ENCODE assay signal across 21 mouse cellular contexts in genomic region chr7:141299175-141299574, GRCm38 (mm10). TPM values are rescaled to one million over a fixed set of nuclear protein-coding genes. Genes with fewer than 3 reads are reported as not detected.
A peak's percentile ranks its signal among the peaks of the same experiment; 100 is the strongest.
DNase-seq lines count a peak whose midpoint lies in the region; TF ChIP-seq lines count a peak whose summit lies in the region.
"Had no signal": no experiment of that assay in that cellular context is flagged by ENCODE, and none has a peak within 500 bp of the region (broad histone marks: within the 10 kb centered on the region; RNA-seq: fewer than 3 reads in every experiment).

No protein-coding gene starts in this region.

- no peak overlapping the region for H3K27ac ChIP-seq in cerebellum, adult 2 months (ENCODE audit: insufficient read depth, low read length)
- H3K27ac ChIP-seq: embryonic facial prominence, embryonic 13.5 days; forebrain, embryonic 13.5 days; heart, adult 2 months; heart, embryonic 15.5 days; hindbrain, embryonic 10.5 days; hindbrain, embryonic 14.5 days; intestine, embryonic 15.5 days had no signal

- intact Hi-C loops in left cerebral cortex, postnatal 4 days (cut with DNase I) = no loop called here

- no peaks in the 10 kb centered on the region; the same call in 1 of the 2 replicates for H3K27me3 ChIP-seq in cerebellum, adult 2 months (ENCODE audit: control insufficient read depth, insufficient read depth, low read length)

- no peak for TF ChIP-seq POLR2A in cerebellum, adult 2 months (IDR thresholded peaks at IDR 0.05; ENCODE audit: borderline replicate concordance, insufficient read depth, low read length)

- no peak for TF ChIP-seq CTCF in cerebellum, adult 2 months (IDR thresholded peaks at IDR 0.05; ENCODE audit: borderline replicate concordance, insufficient read depth, low read depth, low read length)

- H3K4me3 ChIP-seq in cerebellum, adult 2 months (replicated peaks; ENCODE audit: insufficient read depth, low read depth, low read length) = no peak overlapping the region
- H3K4me3 ChIP-seq: embryonic facial prominence, embryonic 13.5 days; forebrain, embryonic 13.5 days; heart, adult 2 months; heart, embryonic 15.5 days; hindbrain, embryonic 10.5 days; intestine, embryonic 15.5 days had no signal

- peaks cover 6% of the 10 kb centered on the region for H3K4me1 ChIP-seq in cerebellum, adult 2 months (ENCODE audit: control insufficient read depth, insufficient read depth, low read length)

- peak; percentile 68 for DNase-seq in left cerebral cortex, postnatal 4 days
- no peak for DNase-seq in left cerebral cortex, adult 11 months (ENCODE audit: low spot score)
- peak; percentile 72 to 92 for DNase-seq in cerebellum, adult 2 months
- peak; percentile 91 for DNase-seq in cerebellum, adult 9-11 months
- DNase-seq in cerebellum, postnatal 36 days = peak; percentile 72 to 73
- no peak for DNase-seq in left cerebral cortex, adult 8-10 months (ENCODE audit: low spot score in 2 of 2)
- DNase-seq in adrenal gland, postnatal 25 days = no peak
- DNase-seq: adrenal gland, adult 8-10 months; forebrain, postnatal 0 days; gastrocnemius, postnatal 14 days; heart, adult 2 months; heart, postnatal 14 days; kidney, adult 18-20 months had no signal

- 32% methylated on average over 8 of the region's 8 CpGs for WGBS in cerebellum, adult 2 months

RNA-seq across cellular contexts. Expression of gene Drd4, which starts 7.4 kb away (rescaled TPM):
- total RNA-seq in left cerebral cortex, postnatal 4 days (2021) = under 1 TPM; 0.48 to 0.54 TPM
- polyA plus RNA-seq in cerebellum, adult 2 months (2012; rRNA removed) = 0.49 and 0.76 TPM in 2 replicates
- under 1 TPM; 0.44 to 0.84 (median 0.50) TPM for total RNA-seq in left cerebral cortex, adult 8-10 months (2022)
- total RNA-seq in adrenal gland, postnatal 25 days (2021) = not detected in 2 replicates
- total RNA-seq: gastrocnemius, adult 18-20 months; heart, adult 2 months; heart, postnatal 14 days had no signal

RNA-seq across cellular contexts. Expression of gene Sct, which starts 20.2 kb away (rescaled TPM):
- total RNA-seq in left cerebral cortex, postnatal 4 days (2021) = under 1 TPM; 0.62 to 0.86 TPM
- 0.70 and 1.0 TPM in 2 replicates for polyA plus RNA-seq in cerebellum, adult 2 months (2012; rRNA removed)
- total RNA-seq in left cerebral cortex, adult 8-10 months (2022) = not detected
- not detected in 2 replicates for total RNA-seq in adrenal gland, postnatal 25 days (2021)
- total RNA-seq: forebrain, postnatal 0 days; gastrocnemius, adult 18-20 months; heart, adult 2 months; heart, postnatal 14 days had no signal
- polyA plus RNA-seq: heart, adult 2 months had no signal

RNA-seq across cellular contexts. Expression of gene Cdhr5, which starts 22.6 kb away (rescaled TPM):
- total RNA-seq in left cerebral cortex, postnatal 4 days (2021) = not detected
- 0.07 TPM in 1 of 2 replicates, not detected in the other for polyA plus RNA-seq in cerebellum, adult 2 months (2012; rRNA removed)
- not detected for total RNA-seq in left cerebral cortex, adult 8-10 months (2022)
- total RNA-seq in adrenal gland, postnatal 25 days (2021) = 14.4 and 16.5 TPM in 2 replicates
- total RNA-seq: forebrain, postnatal 0 days; gastrocnemius, adult 18-20 months; heart, adult 2 months; heart, postnatal 14 days had no signal
- polyA plus RNA-seq: embryonic facial prominence, embryonic 13.5 days; forebrain, embryonic 13.5 days; forebrain, postnatal 0 days; heart, adult 2 months; heart, embryonic 11.5 days; hindbrain, embryonic 10.5 days; hindbrain, embryonic 14.5 days had no signal

RNA-seq across cellular contexts. Expression of gene Deaf1, which starts 28.3 kb away (rescaled TPM):
- total RNA-seq in left cerebral cortex, postnatal 4 days (2021) = 100 to 1,000 TPM; 246 to 267 TPM
- 47.5 and 49.3 TPM in 2 replicates for polyA plus RNA-seq in cerebellum, adult 2 months (2012; rRNA removed)
- 10 to 100 TPM; 57.2 to 76.6 (median 68.2) TPM for total RNA-seq in left cerebral cortex, adult 8-10 months (2022)
- 33.8 and 45.4 TPM in 2 replicates for total RNA-seq in adrenal gland, postnatal 25 days (2021)

RNA-seq across cellular contexts. Expression of gene Tmem80, which starts 28.4 kb away (rescaled TPM):
- 10 to 100 TPM; 21.1 to 21.9 TPM for total RNA-seq in left cerebral cortex, postnatal 4 days (2021)
- 66.7 and 68.3 TPM in 2 replicates for polyA plus RNA-seq in cerebellum, adult 2 months (2012; rRNA removed)
- total RNA-seq in left cerebral cortex, adult 8-10 months (2022) = 10 to 100 TPM; 30.2 to 32.2 (median 30.6) TPM
- total RNA-seq in adrenal gland, postnatal 25 days (2021) = 34.1 and 43.2 TPM in 2 replicates

Comparison
In these comparisons a context has a peak if more than half of its experiments do, and no peak if none do; other contexts are left out.
1. DNase-seq: peak in left cerebral cortex, postnatal 4 days (single experiment), cerebellum, adult 2 months (2 of 2), cerebellum, adult 9-11 months (single experiment) and cerebellum, postnatal 36 days (2 of 2); none in left cerebral cortex, adult 11 months (single experiment), left cerebral cortex, adult 8-10 months (0 of 2) and adrenal gland, postnatal 25 days (single experiment).
2. RNA of gene Cdhr5, which starts 22.6 kb away (total RNA-seq): 14.4 to 16.5 TPM in adrenal gland, postnatal 25 days; not detected in left cerebral cortex, postnatal 4 days and not detected in left cerebral cortex, adult 8-10 months; every median in the first group is over 10 times any median in the second.